Mouse (Mus musculus) brain, embryonic 14.5 days (tissue): ENCODE data around the gene Tlr4. TPM values are rescaled to one million over a fixed set of nuclear protein-coding genes. Genes with fewer than 3 reads are reported as not detected.

ENCODE experiments used
- DNase-seq: peaks from one replicate; pipeline ENCODE4 v3.0.0-alpha.2; 2011; ENCODE audit warnings: low read depth
- CTCF ChIP-seq: fragments of 200-500 bp; IDR thresholded peaks from 2 replicates; pipeline ENCODE4 v1.5.1; 2012; ENCODE audit warnings: inconsistent platforms, mild to moderate bottlenecking, moderate library complexity, borderline replicate concordance; ENCODE audit not compliant: insufficient read depth, insufficient read length; ENCODE audit errors: extremely low read depth
- POLR2A ChIP-seq: fragments of 200-500 bp; IDR thresholded peaks from 2 replicates; pipeline ENCODE4 v1.6.1; 2012; ENCODE audit warnings: mild to moderate bottlenecking, inconsistent platforms, borderline replicate concordance; ENCODE audit not compliant: poor library complexity, insufficient read depth, insufficient read length, severe bottlenecking; ENCODE audit errors: extremely low read depth
- polyA plus RNA-seq: library from polyadenylated mRNA; depleted of rRNA; stranded (reverse); fragments of >200 nt; gene quantifications from 2 replicates; pipeline ENCODE4 v1.2.3, GENCODE M21; 2012; rRNA removed

Gene Tlr4
- polyA plus RNA-seq: 0.28 and 0.33 TPM in 2 replicates

- TF ChIP-seq POLR2A (no peak), CTCF (no peak)
- peak; percentile 27 for DNase-seq
These were observed at the start of gene Tlr4 for GRCm38 (mm10) chr4:66827463-66828162. Gene Tlr4 (plus strand): TSS chr4:66827584.

DNA sequence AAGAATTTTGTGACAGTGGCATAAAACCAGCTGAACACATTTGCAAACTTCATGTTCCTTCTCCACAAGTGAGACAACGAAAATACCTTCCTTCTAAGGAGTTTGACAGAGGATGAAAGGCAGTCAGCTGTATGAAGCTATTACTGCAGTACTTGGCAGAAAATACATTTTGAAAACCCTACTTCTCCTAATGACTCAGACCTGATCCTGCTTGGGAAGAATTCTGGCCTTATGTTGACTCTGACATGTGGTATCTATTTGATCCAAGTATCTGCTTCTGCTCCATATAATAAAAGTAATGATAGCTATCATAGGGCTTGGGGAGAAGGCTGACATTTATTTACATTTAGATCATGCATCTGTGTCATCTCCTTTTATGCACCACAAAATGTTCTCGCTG lies 33.1 kb upstream of the Tlr4 start:
- DNase-seq: peak; percentile 5
- TF ChIP-seq POLR2A: no peak
- no peak for TF ChIP-seq CTCF

GRCm38 (mm10) chr4:66796683-66797082 lies 30.7 kb upstream of the Tlr4 start:
- TF ChIP-seq CTCF (no peak), POLR2A (no peak)
- no peak for DNase-seq

DNA sequence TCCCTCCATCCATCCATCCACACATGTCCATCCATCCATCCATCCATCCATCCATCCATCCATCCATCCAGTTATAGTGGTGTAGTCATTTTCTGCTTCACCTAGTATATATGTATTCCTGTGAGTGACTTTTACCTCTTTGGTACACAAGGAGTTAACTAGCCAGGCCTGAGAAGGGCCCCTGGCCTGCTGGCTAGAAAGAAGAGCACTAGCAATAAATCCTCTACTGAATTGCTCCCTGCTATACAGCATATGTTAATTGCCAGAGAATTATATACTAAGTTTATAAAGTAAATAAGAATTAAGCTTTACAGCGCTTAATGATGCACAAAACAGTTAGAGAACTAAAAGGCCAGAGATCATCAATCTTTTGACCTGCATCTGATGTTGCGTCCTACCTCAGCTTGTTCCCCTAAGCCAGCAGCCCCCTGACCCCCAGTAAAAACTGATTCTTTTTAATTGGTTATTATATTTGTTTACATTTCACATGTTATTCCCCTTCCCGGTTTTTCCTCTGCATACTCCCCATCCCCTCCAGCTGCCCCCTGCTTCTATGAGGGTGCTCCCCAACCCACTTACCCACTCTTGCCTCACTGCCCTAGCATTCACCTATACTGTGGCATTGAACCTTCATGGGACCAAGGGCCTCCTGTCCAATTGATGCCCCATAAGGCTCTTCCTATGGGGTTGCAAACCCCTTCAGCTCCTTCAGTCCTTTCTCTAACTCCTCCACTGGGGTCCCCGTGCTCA lies 22.7 kb upstream of the Tlr4 start:
- DNase-seq: no peak
- TF ChIP-seq CTCF (no peak), POLR2A (no peak)

- TF ChIP-seq POLR2A (no peak), CTCF (no peak)
- no peak for DNase-seq
These were observed 21.6 kb upstream of the Tlr4 start for GRCm38 (mm10) chr4:66805747-66806146.

- TF ChIP-seq POLR2A (no peak), CTCF (no peak)
- no peak for DNase-seq
These were observed 10.9 kb upstream of the Tlr4 start for GRCm38 (mm10) chr4:66816364-66817026.

DNA sequence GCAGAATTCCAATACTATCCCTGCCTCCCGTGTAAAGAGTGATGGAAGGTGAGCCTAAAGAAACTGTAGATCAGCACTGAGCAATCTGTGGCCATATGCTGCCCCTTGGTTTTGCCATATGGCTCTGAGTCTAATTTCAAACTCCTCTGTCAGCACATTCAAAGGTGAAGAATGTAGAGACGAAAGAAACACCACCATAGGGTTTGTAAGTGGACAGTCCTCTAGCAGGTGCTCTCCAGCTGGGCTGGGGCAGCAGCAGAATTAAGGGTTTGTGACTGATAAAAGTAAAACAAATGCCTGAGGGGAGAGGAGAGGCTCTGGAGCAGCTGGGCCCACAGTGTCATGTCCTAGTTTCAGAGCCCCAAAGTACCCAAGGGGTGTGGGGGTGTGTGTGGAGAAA lies 6.2 kb upstream of the Tlr4 start:
- no peak for TF ChIP-seq POLR2A
- TF ChIP-seq CTCF: no peak
- peak; percentile 7 for DNase-seq

DNA sequence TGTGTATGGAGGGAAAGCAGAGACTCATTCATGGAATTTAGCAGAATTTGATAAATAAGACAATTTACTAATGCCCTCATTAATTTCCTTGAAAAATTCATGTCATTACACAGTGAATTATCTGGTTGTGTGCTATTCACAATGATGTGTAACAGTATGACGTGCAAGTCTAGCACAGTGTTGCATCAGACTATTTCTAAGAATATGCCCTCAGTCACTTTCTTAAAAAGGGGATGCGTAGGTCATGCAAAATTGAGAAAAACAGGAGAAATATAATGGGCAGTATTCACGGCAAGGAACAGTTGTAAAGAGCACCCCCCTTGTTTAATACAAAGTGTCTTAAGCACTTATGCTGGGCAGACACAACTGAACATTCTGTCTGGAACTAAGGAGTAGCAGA lies 5.6 kb upstream of the Tlr4 start:
- DNase-seq: no peak
- TF ChIP-seq POLR2A (no peak), CTCF (no peak)

GRCm38 (mm10) chr4:66828163-66828668 lies 832 bp downstream of the Tlr4 start:
- TF ChIP-seq POLR2A (no peak), CTCF (no peak)
- no peak for DNase-seq

DNA sequence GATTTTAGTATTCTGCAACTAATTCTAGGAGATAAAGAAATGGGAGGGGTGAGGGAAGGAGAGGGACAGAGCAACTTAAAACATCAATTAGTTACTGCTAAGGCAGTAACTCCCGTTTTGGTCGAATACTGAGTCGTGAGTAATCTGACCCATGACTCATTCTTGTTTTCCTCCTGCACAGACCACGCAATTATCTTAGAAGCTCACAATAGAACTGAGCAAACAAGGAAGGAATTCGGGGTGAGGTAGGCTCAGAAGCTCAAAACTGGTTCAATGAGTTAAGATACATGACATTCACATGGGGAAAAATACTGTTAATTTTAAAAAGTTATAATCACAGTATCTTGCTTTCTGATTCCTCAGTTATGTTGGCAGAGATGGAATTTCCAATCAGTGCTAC lies 1.3 kb downstream of the Tlr4 start:
- no peak for DNase-seq
- TF ChIP-seq POLR2A (no peak), CTCF (no peak)

GRCm38 (mm10) chr4:66838071-66838470 lies 10.7 kb downstream of the Tlr4 start:
- TF ChIP-seq POLR2A: no peak
- no peak for TF ChIP-seq CTCF
- no peak for DNase-seq
